Mouse (Mus musculus): ENCODE measurements around the gene Wrap73.

DNA sequence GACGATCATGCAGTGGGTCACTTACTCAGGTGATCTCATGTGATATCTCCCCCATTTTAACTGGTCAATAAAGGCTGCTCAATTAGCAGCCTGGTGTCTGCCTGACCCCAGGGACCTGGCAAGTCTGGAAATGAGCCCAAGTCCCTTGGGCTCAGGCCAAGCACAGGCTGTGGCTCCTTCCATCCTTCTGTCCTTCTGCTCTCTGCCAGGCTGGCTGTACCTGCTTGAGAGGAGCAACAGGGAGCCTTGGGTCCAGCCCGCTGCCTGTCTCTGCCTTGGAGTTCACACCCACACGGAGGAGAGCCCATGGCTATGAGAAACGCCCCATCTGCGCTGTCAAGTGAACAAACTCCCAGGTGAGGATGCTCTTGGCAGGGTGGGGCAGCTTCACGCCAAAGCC is 46.1 kb upstream of the Wrap73 start:
- TF ChIP-seq POLR2A (IDR thresholded peaks at IDR 0.05; ENCODE audit: control insufficient read depth, low read depth, low read length) (no peak), CTCF (IDR thresholded peaks at IDR 0.05; ENCODE audit: control insufficient read depth, insufficient read depth, insufficient replicate concordance, low read depth, low read length) (no peak)

Data from testis, adult 2 months (tissue).